Mouse (Mus musculus) embryonic facial prominence, embryonic 10.5 days (tissue): ENCODE measurements around the gene Hist1h2ae. TPM values are rescaled to one million over a fixed set of nuclear protein-coding genes. Genes with fewer than 3 reads are reported as not detected.
"Not testable (repeated sequence)": the region's sequence is repeated elsewhere in the genome, so short reads cannot be mapped to it uniquely, and the experiment has no call there.

ENCODE experiments used
- DNase-seq: peaks from one replicate; pipeline ENCODE4 v3.0.0-alpha.2; 2017; ENCODE audit warnings: low spot score
- H3K27ac ChIP-seq: fragments of 300-500 bp; sonication (generic); replicated peaks from 2 replicates; pipeline ENCODE4 v1.5.1; 2016; ENCODE audit warnings: mild to moderate bottlenecking
- H3K27me3 ChIP-seq: fragments of 300-500 bp; sonication (generic); replicated peaks from 2 replicates; pipeline ENCODE4 v1.6.1; 2016; ENCODE audit warnings: low read depth, mild to moderate bottlenecking; ENCODE audit not compliant: poor library complexity, severe bottlenecking
- H3K36me3 ChIP-seq: fragments of 300-500 bp; sonication (generic); replicated peaks from 2 replicates; pipeline ENCODE4 v1.6.1; 2016; ENCODE audit warnings: mild to moderate bottlenecking, moderate library complexity
- H3K4me1 ChIP-seq: fragments of 300-500 bp; sonication (generic); 2 replicates; pipeline ENCODE4 v1.6.1; 2016
- H3K4me3 ChIP-seq: fragments of 300-500 bp; sonication (generic); 2 replicates; pipeline ENCODE4 v1.5.1; 2016; ENCODE audit warnings: mild to moderate bottlenecking, moderate library complexity
- H3K9me3 ChIP-seq: fragments of 300-500 bp; sonication (generic); 2 replicates; pipeline ENCODE4 v1.6.1; 2016; ENCODE audit warnings: mild to moderate bottlenecking
- WGBS: fragments of 180-500 bp; shearing (Covaris S2); methylation state at CpG from one replicate; pipeline ENCODE4 v1.1.7; 2016; 5-methylcytosine and 5-hydroxymethylcytosine counted together
- polyA plus RNA-seq: library from polyadenylated mRNA; unstranded; fragments of >200 nt; fragmentation: Nextera tagmentation; extraction: Ambion mirVana; gene quantifications from 2 replicates; pipeline ENCODE4 v1.2.1, GENCODE M21; 2016

Hist1h2ae gene
- polyA plus RNA-seq, 1 experiment from 2014 or later = 97.7 TPM

DNA sequence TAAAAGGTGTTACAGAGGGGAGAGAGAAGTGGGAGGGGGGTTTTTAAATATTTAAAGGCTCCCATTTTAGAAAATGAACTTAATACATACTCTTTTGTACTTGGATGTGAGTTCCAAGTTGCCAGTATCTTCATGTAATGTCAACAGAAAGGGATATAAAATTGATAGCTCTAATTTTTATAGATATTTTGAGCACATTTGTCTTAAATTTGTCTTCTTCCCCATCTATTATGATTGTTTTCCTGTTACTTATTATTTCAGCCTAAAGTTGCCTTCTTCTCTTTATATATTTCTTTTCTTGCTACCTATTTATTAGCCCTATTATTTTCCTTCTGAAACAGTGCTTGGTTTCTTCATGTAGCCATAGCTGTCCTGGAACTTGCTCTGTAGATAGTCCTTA, 18.1 kb downstream of the Hist1h2ae start, which contains the start of gene Hist1h1d:
Gene Hist1h1d, plus strand, starts transcription at position 301 of the 400 bp plus-strand sequence.
- Histone ChIP-seq H3K36me3 (no peaks in the 10 kb centered on the region), H3K4me1 (peaks cover 32% of the 10 kb centered on the region), H3K27ac (peak within 1 kb of the TSS; percentile 96), H3K27me3 (no peaks in the 10 kb centered on the region), H3K9me3 (no peaks in the 10 kb centered on the region), H3K4me3 (peak within 1 kb of the TSS; percentile 69; the same call in 1 of the 2 replicates)
- DNase-seq = no peak

DNA sequence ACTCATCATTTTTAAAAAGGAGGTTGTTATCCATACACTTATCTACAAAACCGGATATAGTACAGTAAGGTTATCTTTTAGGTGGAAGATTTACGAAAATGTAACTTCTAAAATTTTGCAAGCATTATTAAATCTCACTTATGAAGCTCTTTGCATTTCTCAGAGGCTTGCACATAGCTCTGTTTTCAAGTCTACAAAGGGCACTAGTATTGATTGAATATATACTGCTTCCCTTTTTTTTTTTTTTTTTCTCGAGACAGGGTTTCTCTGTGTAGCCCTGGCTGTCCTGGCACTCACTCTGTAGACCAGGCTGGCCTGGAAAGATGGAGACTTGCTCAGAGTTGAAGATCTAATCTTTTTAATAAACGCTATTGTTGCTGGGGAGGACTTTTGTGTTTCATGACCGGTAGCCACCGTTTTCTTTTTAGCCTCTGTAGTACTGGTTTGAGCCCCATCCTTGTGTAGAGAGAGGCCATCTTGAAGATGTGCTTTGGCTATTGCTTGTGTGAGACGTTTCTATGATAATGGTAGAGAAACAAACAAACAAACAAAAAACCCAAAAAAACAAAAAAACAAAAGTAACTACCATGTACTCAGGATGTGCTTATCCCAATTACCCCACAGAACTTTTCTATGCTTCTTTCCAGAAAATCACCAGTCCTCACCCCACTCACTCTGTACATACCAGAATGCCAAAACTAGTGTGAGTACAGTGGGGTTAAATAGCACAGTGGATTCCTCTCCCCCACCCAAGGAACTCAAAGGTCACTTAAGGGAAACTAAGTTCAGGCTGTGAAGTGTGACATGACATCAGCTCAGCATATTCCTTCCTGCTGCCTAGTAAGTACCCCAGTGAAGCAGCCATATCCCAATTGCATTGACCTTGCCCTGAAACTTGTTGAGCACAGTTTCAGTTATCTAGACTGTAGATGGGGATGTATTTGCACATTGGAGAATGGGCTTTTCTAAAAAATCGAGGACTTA, 18.8 kb downstream of the Hist1h2ae start:
- Histone ChIP-seq H3K4me3 (peak overlapping the region; percentile 59), H3K27ac (peak overlapping the region; percentile 96), H3K9me3 (no peaks in the 10 kb centered on the region), H3K36me3 (no peaks in the 10 kb centered on the region), H3K27me3 (no peaks in the 10 kb centered on the region), H3K4me1 (peaks cover 32% of the 10 kb centered on the region)
- DNase-seq = no peak
- 61% methylated on average over 8 of the region's 8 CpGs for WGBS

DNA sequence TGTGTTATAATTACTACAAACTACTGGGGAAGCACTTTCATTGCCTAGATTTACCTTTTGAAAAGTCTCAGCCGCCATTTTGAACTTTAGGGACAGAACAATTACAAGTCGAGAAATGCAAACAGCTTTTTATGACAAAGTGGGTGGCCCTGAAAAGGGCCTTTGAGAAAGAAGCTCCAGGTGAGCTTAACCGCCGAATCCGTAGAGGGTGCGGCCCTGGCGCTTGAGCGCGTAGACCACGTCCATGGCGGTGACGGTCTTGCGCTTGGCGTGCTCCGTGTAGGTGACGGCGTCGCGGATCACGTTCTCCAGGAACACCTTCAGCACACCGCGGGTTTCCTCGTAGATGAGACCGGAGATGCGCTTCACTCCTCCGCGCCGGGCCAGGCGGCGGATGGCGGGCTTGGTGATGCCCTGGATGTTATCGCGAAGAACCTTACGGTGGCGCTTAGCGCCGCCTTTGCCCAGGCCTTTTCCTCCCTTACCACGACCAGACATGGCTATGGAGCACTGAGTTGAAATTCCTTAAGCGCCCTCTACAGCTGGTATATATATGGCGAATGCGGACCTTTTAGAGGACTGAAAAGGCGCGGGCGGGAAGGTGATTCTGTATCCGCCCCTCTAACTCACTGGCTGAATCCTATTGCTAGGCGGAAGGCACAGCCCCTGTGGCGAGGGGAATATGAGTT, 19.7 kb downstream of the Hist1h2ae start, which contains the start of gene Hist1h4f:
Gene Hist1h4f, minus strand, starts transcription at position 503 of the 689 bp plus-strand sequence.
- H3K9me3 ChIP-seq, H3K27me3 ChIP-seq, H3K36me3 ChIP-seq: not testable (repeated sequence)
- under 1% methylated on average over 47 of the region's 47 CpGs for WGBS
- Histone ChIP-seq H3K4me3 (peak within 1 kb of the TSS; percentile 59), H3K27ac (peak within 1 kb of the TSS; percentile 96), H3K4me1 (peaks cover 31% of the 10 kb centered on the region)
- peak; percentile 93 for DNase-seq

DNA sequence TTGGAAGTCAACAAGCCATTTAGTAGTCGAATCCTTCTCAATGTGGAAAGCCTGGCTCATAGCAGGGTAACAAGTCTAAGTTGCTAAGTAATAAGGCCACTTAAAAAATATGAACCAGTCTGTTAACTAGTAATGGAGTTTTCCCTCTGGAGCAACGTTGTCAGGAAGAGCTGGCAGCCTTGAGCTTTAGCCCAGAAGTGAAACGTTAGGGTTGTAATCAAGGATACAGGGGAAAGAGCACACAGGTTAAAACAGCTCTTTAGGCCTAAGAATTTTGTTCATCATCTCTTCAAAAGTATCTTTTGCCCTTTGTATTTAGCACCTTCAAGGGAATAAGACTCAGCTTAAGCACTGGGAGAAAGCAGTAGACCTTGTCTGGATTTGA, 20.3 kb downstream of the Hist1h2ae start:
- Histone ChIP-seq H3K4me3 (peak overlapping the region; percentile 59), H3K4me1 (peaks cover 35% of the 10 kb centered on the region), H3K27ac (peak overlapping the region; percentile 96), H3K36me3 (no peaks in the 10 kb centered on the region), H3K27me3 (no peaks in the 10 kb centered on the region), H3K9me3 (no peaks in the 10 kb centered on the region)
- 12% methylated on average over 3 of the region's 3 CpGs for WGBS
- DNase-seq = peak; percentile 34

DNA sequence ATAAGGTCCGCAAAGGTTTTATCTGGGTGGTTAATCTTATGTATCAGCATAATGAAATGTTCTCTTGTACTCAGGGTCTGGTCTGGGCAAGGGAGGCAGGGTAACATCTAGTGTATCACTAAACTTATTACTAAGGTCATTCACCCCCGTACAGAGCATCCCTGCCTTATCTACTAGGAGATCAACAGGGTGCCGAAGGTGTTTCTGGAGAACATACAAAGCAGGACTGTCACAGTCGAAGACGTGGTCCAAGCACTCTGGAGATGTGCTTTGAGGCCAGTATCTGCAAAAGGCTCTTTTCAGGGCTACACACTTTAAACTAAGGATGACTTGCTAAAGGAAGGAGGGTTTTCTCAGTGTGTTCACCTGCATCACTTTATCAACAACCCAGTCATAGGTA, 24.3 kb downstream of the Hist1h2ae start:
- WGBS = 77% methylated on average over 5 of the region's 5 CpGs
- Histone ChIP-seq H3K27me3 (no peaks in the 10 kb centered on the region), H3K9me3 (no peaks in the 10 kb centered on the region), H3K36me3 (no peaks in the 10 kb centered on the region), H3K4me3 (0 out of 2 replicates have a peak overlapping the region, but pooled peaks have one; percentile 3), H3K4me1 (peaks cover 25% of the 10 kb centered on the region), H3K27ac (peak overlapping the region; percentile 75)
- DNase-seq = no peak

DNA sequence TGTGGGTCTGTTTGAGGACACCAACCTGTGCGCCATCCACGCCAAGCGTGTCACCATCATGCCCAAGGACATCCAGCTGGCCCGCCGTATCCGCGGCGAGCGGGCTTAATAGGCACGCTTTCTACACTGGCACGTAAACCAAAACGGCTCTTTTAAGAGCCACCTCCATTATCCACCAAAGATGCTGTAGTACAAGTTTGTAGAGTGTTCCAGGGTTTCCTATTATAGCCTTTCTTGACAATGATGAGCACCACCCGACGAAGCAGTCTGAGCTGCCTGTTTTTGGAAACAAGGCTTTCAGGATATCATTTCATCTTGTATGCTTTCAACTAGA, 26.3 kb downstream of the Hist1h2ae start:
- WGBS = 0% methylated on average over 14 of the region's 14 CpGs
- not testable (repeated sequence) for H3K36me3 ChIP-seq, DNase-seq, H3K9me3 ChIP-seq, H3K27me3 ChIP-seq
- Histone ChIP-seq H3K27ac (peak overlapping the region; percentile 94), H3K4me1 (peaks cover 20% of the 10 kb centered on the region), H3K4me3 (peak overlapping the region; percentile 62)

DNA sequence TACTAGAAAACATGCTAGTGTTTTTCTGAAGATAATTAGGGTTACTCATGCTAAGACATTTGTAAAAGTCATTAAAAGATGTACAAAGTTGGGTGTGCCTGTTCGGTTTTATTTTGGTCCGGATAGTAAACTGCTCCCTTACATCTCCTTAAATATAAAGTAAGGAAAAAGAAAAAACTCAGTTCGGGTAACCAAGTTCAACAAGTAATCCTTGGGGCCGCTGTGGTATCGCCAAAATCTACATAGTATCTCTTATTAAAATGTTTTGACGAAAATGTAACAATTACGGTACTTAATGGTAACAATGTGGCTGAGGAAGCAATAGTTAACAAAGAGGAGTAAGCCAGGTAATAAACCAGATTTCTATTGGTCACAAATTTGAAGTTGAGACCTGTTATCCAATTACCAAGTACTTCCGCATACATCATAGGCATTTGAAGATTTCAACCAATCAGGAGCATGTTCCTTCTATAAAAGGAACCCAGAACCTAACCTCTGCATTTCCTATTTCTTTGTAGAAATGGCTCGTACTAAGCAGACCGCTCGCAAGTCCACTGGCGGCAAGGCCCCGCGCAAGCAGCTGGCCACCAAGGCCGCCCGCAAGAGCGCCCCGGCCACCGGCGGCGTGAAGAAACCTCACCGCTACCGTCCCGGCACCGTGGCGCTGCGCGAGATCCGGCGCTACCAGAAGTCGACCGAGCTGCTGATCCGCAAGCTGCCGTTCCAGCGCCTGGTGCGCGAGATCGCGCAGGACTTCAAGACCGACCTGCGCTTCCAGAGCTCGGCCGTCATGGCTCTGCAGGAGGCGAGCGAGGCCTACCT, 26.8 kb downstream of the Hist1h2ae start, which contains the start of gene Hist1h3f:
Gene Hist1h3f, plus strand, starts transcription at position 88 of the 822 bp plus-strand sequence.
- no peaks in the 10 kb centered on the region for H3K36me3 ChIP-seq
- DNase-seq = peak; percentile 62
- H3K9me3 ChIP-seq = no peaks in the 10 kb centered on the region
- H3K4me1 ChIP-seq = peaks cover 20% of the 10 kb centered on the region
- WGBS = under 1% methylated on average over 29 of the region's 45 CpGs
- H3K4me3 ChIP-seq = peak within 1 kb of the TSS; percentile 62
- no peaks in the 10 kb centered on the region for H3K27me3 ChIP-seq
- H3K27ac ChIP-seq = peak within 1 kb of the TSS; percentile 94

DNA sequence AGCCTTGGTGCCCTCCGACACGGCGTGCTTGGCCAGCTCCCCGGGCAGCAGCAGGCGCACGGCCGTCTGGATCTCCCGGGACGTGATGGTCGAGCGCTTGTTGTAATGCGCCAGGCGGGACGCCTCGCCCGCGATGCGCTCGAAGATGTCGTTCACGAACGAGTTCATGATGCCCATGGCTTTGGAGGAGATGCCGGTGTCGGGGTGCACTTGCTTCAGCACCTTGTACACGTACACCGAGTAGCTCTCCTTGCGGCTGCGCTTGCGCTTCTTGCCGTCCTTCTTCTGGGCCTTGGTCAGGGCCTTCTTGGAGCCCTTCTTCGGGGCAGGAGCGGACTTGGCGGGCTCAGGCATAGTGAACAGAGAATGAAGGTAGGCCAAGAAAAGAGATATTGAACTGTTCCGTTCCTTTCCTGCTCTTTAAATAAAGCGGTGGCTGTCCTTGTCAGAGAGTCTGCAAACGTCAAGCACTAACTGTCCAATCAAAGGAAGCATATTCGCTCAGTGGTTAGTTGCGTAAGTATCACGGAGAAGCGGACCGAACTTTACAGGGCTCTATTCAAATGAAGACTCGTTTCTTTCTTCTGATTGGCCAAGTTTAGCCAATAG, 27.9 kb downstream of the Hist1h2ae start, which contains the start of gene Hist1h2bh:
Gene Hist1h2bh, minus strand, starts transcription at position 394 of the 609 bp plus-strand sequence.
- not testable (repeated sequence) for H3K36me3 ChIP-seq, H3K27me3 ChIP-seq, H3K9me3 ChIP-seq
- peak within 1 kb of the TSS; percentile 62 for H3K4me3 ChIP-seq
- peaks cover 19% of the 10 kb centered on the region for H3K4me1 ChIP-seq
- H3K27ac ChIP-seq = peak within 1 kb of the TSS; percentile 94
- peak; percentile 80 for DNase-seq
- WGBS = under 1% methylated on average over 42 of the region's 42 CpGs

DNA sequence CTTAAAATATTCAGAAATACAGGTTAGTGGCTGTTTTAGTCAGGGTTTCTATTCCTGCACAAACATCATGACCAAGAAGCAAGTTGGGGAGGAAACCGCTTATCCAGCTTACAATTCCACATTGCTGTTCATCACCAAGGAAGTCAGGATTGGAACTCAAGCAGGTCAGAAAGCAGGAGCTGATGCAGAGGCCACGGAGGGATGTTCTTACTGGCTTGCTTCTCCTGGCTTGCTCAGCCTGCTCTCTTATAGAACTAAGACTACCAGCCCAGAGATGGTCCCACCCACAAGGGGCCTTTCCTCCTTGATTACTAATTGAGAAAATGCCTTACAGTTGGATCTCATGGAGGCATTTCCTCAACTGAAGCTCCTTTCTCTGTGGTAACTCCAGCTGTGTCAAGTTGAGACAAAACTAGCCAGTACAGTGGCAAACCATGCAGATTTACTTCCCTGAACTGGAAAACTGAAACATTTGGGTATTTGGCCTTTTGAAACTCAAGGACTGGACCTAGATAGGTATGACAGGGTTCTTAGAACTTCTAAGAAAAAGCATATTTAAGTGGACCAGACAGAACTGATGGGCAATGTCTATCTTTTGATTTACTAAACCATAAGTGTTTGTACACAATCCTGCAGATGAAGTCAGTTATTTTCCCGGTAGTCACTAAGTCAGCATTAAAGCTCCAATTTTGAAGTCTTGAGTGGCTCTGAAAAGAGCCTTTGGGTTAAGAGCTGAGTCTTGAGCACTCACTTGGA, 28.6 kb downstream of the Hist1h2ae start:
- peaks cover 25% of the 10 kb centered on the region for H3K4me1 ChIP-seq
- not testable (repeated sequence) for H3K36me3 ChIP-seq, H3K9me3 ChIP-seq, DNase-seq, H3K27me3 ChIP-seq
- 7% methylated on average over 3 of the region's 3 CpGs for WGBS
- peak overlapping the region; percentile 94 for H3K27ac ChIP-seq
- peak overlapping the region; percentile 62 for H3K4me3 ChIP-seq

DNA sequence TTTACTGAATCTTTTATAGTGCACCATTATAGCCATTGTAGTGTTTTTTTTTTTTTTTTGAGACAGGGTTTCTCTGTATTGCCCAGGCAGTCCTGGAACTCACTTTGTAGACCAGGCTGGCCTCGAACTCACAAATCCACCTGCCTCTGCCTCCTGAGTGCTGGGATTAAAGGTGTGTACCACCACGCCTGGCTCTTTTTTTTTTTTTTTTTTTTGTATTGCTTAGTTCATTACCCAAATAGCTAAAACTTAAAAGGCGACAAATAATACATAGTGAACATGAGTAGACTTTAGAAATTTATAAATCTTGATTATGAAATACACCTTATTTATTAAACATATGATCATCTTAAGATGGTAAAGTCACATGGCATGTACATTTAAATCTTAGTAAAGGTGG, 29.5 kb downstream of the Hist1h2ae start:
- 88% methylated on average over 3 of the region's 3 CpGs for WGBS
- no peak for DNase-seq
- Histone ChIP-seq H3K9me3 (no peaks in the 10 kb centered on the region), H3K4me1 (peaks cover 32% of the 10 kb centered on the region), H3K36me3 (no peaks in the 10 kb centered on the region), H3K27me3 (no peaks in the 10 kb centered on the region), H3K4me3 (peak overlapping the region; percentile 62), H3K27ac (no peak overlapping the region)

DNA sequence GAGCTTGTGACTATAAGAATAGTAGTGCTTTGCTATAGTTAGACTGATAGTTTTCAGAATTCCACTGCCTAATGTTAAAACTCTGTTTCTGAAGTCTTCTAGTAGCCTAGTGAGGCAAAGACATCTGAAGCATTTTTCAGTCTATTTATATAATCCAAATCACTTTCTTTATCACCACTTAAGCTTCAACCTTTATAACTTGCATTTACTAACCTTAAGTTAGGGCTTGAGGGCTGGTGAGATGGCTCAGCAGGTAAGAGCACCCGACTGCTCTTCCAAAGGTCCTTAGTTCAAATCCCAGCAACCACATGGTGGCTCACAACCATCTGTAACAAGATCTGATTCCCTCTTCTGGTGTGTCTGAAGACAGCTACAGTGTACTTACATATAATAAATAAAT, 31.2 kb downstream of the Hist1h2ae start:
- H3K9me3 ChIP-seq, H3K27ac ChIP-seq, H3K27me3 ChIP-seq, DNase-seq, H3K36me3 ChIP-seq, H3K4me3 ChIP-seq: not testable (repeated sequence)
- peaks cover 29% of the 10 kb centered on the region for H3K4me1 ChIP-seq
- 67% methylated on average over 1 of the region's 1 CpGs for WGBS
